Mouse (Mus musculus) T-cell, adult 2 months (primary cell): ENCODE results near the gene Gm17019.
"Not testable (repeated sequence)": the region's sequence is repeated elsewhere in the genome, so short reads cannot be mapped to it uniquely, and the experiment has no call there.

Source experiments
- DNase-seq: peaks from one replicate; pipeline ENCODE4 v3.0.0; 2022; ENCODE audit warnings: low spot score

The Gm17019 gene

DNA sequence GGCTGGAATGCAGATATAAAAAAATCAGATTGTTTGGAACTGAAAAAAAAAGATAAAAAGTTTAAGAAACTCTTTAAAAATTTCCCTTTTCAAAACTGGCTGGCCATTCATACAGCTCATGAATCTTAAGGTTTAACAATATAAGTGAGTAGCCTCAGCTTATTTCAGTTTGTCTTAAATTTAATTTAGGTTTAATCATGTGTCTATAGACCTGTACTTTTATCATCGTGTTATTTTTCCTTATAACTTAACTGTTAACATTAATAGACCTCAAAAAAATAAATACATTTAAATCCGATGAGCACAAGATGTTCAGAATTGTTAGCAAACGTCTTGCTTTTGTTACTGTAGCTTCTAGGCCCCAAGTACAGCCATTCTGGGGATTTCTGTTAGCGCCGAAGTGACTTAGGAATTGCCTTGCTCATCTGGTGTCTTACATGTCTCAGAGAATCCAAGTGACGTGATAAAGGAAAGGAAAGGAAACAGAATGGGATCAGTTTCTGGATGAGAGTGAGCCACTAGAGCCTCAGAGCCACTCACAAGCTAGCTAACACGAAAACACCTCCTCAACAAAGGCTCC lies 36.0 kb downstream of the Gm17019 start:
- not testable (repeated sequence) for DNase-seq

DNA sequence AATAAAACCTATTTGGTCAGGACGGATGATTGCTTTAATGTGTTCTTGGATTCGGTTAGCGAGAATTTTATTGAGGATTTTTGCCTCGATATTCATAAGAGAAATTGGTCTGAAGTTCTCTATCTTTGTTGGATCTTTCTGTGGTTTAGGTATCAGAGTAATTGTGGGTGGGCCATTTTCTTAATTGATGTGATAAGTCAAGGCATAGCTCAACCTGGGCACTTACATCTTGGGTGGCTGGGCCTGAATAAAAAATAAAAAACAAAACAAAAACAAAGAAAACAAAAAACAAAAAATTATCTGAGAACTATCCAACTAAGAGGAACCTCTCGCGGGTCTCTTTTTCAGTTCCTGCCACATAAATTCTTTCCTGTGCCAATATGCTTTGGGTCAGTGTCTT lies 38.7 kb downstream of the Gm17019 start:
- DNase-seq = not testable (repeated sequence)

DNA sequence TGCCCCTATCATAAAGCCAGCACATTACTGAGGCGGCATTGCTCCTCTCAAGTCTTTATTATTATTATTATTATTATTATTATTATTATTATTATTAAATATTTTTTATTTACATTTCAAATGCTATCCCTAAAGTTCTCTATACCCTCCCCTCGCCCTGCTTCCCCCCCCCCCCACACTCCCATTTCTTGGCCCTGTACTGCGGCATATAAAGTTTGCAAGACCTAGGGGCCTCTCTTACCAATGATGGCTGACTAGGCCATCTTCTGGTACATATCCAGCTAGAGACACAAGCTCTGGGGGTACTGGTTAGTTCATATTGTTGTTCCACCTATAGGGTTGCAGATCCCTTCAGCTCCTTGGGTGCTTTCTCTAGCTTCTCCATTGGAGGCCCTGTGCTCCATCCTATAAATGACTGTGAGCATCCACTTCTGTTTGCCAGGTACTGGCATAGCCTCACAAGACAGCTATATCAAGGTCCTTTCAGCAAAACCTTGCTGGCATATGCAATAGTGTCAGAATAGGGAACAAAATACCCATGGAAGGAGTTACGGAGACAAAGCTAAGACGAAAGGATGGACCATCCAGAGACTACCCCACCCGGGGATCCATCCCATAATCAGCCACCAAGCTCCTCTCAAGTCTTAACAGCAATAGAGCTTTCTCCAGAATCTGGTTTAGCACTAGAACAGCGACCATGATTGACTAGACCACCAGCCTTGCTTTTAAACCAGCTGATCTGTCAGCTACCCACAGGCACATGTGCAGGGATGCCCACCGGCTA lies 42.2 kb downstream of the Gm17019 start:
- not testable (repeated sequence) for DNase-seq

DNA sequence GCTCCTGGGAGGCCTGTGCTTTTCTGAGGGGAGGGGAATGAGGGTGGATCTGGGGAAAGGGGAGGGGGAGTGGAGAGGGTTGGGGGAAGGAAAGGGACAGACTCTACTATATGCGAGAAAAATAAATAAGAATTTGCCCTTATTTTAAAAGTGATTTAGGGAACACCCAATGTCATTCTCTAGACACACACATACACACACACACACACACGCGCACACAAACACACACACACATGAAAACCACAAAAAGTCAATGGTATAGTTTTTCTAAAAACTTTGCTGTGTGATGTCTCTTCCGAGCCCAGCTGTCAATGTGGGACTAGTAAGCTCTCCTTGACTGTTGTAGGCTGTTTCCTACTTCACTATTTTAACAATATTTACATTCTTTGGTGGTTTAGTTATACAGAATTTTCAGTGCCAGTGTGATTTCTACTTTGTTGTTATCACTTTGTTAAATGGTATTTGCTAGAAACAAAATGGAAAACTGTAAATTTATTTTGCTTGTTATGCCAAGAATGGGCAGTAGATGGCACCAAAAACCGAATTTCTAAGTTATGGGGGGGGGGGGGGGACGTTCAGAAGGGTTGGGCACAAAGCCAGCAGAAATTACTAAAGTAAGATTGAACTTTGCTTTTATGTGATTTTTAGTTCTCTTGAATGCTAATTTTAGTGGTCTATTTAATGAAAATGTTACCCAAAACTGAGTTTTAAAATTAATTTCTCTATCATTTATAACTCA lies 46.0 kb downstream of the Gm17019 start:
- not testable (repeated sequence) for DNase-seq
